Mouse (Mus musculus) mesoderm, embryonic 11.5 days (tissue): ENCODE measurements around the gene Rimkla.
A peak's percentile ranks its signal among the peaks of the same experiment; 100 is the strongest.
"Not testable (repeated sequence)": the region's sequence is repeated elsewhere in the genome, so short reads cannot be mapped to it uniquely, and the experiment has no call there.

Source experiments
- DNase-seq: peaks from one replicate; pipeline ENCODE4 v3.0.0-alpha.2; 2012; ENCODE audit warnings: low read depth, low spot score

Gene Rimkla

GRCm38 (mm10) chr4:119492291-119492932, at the start of gene Rimkla:
Gene Rimkla, minus strand, starts transcription at chr4:119492628.
- peak; percentile 49 for DNase-seq

GRCm38 (mm10) chr4:119540533-119540890, 48.1 kb upstream of the Rimkla start:
- no peak for DNase-seq

- DNase-seq: peak; percentile 67
These were observed 47.6 kb upstream of the Rimkla start for GRCm38 (mm10) chr4:119539836-119540532.

GRCm38 (mm10) chr4:119539031-119539824, 46.8 kb upstream of the Rimkla start, which contains the start of gene Frg2f1:
Gene Frg2f1, minus strand, starts transcription at chr4:119539529.
- DNase-seq: peak; percentile 97

- no peak for DNase-seq
These were observed 45.0 kb upstream of the Rimkla start for GRCm38 (mm10) chr4:119537436-119537835.

- DNase-seq: not testable (repeated sequence)
These were observed 44.2 kb upstream of the Rimkla start, which contains the start of gene Foxj3 for GRCm38 (mm10) chr4:119536615-119537014. Gene Foxj3, plus strand, starts transcription at chr4:119537004.

- DNase-seq: no peak
These were observed 42.7 kb upstream of the Rimkla start for GRCm38 (mm10) chr4:119535103-119535502.

- DNase-seq: no peak
These were observed 39.4 kb upstream of the Rimkla start for GRCm38 (mm10) chr4:119531813-119532212.

- no peak for DNase-seq
These were observed 34.0 kb upstream of the Rimkla start for GRCm38 (mm10) chr4:119526329-119526845.

GRCm38 (mm10) chr4:119524466-119524865, 32.0 kb upstream of the Rimkla start:
- DNase-seq: no peak

- DNase-seq: peak; percentile 16
These were observed 31.6 kb upstream of the Rimkla start for GRCm38 (mm10) chr4:119524010-119524409.

- DNase-seq: no peak
These were observed 31.1 kb upstream of the Rimkla start for GRCm38 (mm10) chr4:119523575-119523974.

- DNase-seq: no peak
These were observed 20.3 kb upstream of the Rimkla start for GRCm38 (mm10) chr4:119512731-119513141.

- DNase-seq: no peak
These were observed 19.2 kb upstream of the Rimkla start for GRCm38 (mm10) chr4:119511591-119511990.

GRCm38 (mm10) chr4:119498319-119498848, 6.0 kb upstream of the Rimkla start:
- no peak for DNase-seq

- no peak for DNase-seq
These were observed 502 bp upstream of the Rimkla start for GRCm38 (mm10) chr4:119492933-119493327.

- DNase-seq: peak; percentile 47
These were observed 1.6 kb downstream of the Rimkla start for GRCm38 (mm10) chr4:119490806-119491205.

GRCm38 (mm10) chr4:119489666-119490065, 2.8 kb downstream of the Rimkla start:
- no peak for DNase-seq

GRCm38 (mm10) chr4:119484882-119485281, 7.5 kb downstream of the Rimkla start:
- no peak for DNase-seq

- DNase-seq: no peak
These were observed 9.4 kb downstream of the Rimkla start for GRCm38 (mm10) chr4:119483051-119483450.

- no peak for DNase-seq
These were observed 19.3 kb downstream of the Rimkla start for GRCm38 (mm10) chr4:119473150-119473549.

- DNase-seq: no peak
These were observed 19.9 kb downstream of the Rimkla start for GRCm38 (mm10) chr4:119472545-119472944.
